Mouse (Mus musculus): ENCODE measurements at regions not wholly inside any gene's neighbourhood (a gene's known extent, or its start where the extent isn't known, plus 50 kb on each side); places are given as distances from the start of the nearest gene placed in this dataset.

GRCm38 (mm10) chr3:48890403-48890802 lies 866.7 kb downstream of the Pcdh18 start:
- TF ChIP-seq EP300 (IDR thresholded peaks at IDR 0.05; ENCODE audit: low read depth) (no peak), CTCF (IDR thresholded peaks at IDR 0.05; ENCODE audit: low read depth) (no peak)
